Mouse (Mus musculus) G1E (cell line): Measurements from ENCODE around the gene Prdm2.
A peak's percentile ranks its signal among the peaks of the same experiment; 100 is the strongest.

Experiments
- CTCF ChIP-seq: IDR thresholded peaks from 2 replicates; pipeline ENCODE4 v1.5.1; 2012; ENCODE audit warnings: low read depth, low read length, inconsistent platforms, mixed read lengths
- GATA1 ChIP-seq: IDR thresholded peaks from 2 replicates; pipeline ENCODE4 v1.6.1; 2012; ENCODE audit warnings: borderline replicate concordance, low read length, inconsistent platforms, mixed read lengths

DNA sequence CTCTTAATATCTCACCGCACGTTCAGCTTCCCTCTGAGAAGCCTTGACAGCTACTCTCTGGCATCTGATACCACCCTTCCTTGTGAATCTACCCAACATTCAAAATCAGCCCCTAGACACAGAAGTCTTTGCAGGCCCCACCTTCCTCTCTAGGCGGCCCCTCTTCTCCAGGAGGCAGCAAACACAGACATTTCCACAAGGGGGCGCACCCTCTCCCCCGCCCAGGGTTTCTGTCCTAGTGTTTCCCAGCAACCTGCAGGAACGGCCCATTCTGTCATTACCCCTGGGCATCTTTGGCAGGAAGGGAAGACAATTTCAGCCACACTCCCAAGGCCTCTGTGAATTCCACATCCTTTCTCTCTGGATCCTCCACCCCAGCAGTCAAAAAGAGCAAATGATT, 99.8 kb downstream of the Prdm2 start:
- TF ChIP-seq GATA1 (no peak), CTCF (peak; percentile 42)
